Mouse (Mus musculus) E14TG2a.4 (cell line): Measurements from ENCODE around the gene Stx16.

Experiments
- CTCF ChIP-seq: conservative IDR thresholded peaks from 2 replicates; pipeline ENCODE4 v1.5.1; 2014; ENCODE audit warnings: low read length
- NANOG ChIP-seq: IDR thresholded peaks from 2 replicates; pipeline ENCODE4 v1.6.1; 2014; ENCODE audit warnings: borderline replicate concordance, low read length, mixed read lengths
- POU5F1 ChIP-seq: IDR thresholded peaks from 2 replicates; pipeline ENCODE4 v1.6.1; 2014; ENCODE audit warnings: low read length, borderline replicate concordance

GRCm38 (mm10) chr2:174047656-174048055, 28.5 kb upstream of the Stx16 start:
- TF ChIP-seq CTCF (no peak), NANOG (no peak), POU5F1 (no peak)
